Mouse (Mus musculus): ENCODE results near the gene Cox6b2. TPM values are rescaled to one million over a fixed set of nuclear protein-coding genes. Genes with fewer than 3 reads are reported as not detected.

The Cox6b2 gene
- 80.4 and 84.3 TPM in 2 replicates for polyA plus RNA-seq (2012; rRNA removed)

GRCm38 (mm10) chr7:4752821-4753570 is at the start of gene Cox6b2:
Gene Cox6b2 (minus strand): TSS chr7:4753094.

DNA sequence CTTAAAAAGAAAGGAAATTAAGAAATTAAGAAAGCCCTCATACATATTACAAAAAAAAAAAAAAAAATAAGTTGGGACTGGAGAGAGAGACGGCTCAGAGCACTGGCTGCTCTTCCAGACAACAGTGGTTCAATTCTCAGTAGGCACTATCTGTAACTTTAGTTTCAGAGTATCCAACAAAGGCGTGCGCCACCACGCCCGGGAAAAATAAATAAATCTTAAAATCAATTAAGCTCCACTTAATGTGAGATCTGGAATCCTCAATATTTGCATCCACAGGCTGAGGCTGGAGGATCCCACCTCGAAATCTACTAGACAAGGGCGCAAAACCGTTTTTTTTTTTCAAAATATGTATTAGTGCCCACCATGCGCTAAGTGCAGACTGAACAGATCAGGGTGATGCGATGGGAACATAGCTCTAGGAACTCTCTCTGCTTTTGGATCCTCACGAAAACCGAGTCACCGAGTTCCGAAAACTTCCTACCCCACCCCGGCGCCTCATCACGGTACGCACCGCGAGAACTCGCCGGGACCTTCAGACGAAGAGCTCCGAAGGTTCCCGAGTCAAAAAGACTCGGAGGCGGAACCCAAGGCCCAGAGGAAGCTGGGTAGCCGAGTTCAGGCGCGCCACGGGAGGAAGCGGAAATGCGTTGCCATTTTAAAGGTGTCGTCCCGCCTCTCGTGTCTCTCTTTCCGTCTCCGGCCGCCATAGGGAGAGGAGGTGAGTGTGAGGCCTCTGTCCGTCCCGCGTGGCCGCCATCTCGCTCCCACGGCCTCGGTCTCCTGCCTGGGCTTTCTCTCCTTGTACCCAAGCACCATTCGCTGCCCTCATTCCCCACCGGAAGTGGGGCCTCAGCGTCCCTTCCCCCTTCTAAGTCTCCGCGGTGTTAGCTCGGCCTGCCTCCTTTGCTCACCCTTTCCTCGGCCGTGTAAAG is 39.7 kb upstream of the Cox6b2 start, which contains the start of gene Rpl28:
Gene Rpl28, plus strand, starts transcription at position 597 of the 935 bp plus-strand sequence.

GRCm38 (mm10) chr7:4789436-4789935 is 36.6 kb upstream of the Cox6b2 start, which contains the start of gene Tmem238:
Gene Tmem238 (minus strand): TSS chr7:4789656.

DNA sequence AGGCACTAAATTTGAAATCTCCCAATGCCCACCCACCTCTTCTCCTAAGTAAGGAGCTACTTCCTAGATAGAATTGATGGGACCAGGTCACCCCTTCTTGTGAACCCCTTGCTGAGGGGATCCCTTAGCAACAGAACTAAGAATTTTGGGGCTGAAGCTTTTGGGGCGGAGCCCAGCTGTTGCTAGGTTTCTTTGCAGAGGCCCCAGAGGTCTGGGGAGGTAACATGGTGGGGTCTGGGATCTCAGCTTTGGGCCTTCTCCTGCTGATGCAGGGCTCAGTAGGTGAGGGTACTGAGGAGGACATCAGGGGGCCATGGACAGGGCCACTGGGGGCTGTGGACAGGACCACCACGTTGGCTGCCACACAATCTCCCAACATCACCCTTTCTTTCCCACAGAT is 29.9 kb upstream of the Cox6b2 start, which contains the start of the genes Il11 and Tmem190:
Gene Il11, minus strand, starts transcription at position 101 of the 400 bp plus-strand sequence.
Gene Tmem190, plus strand, starts transcription at position 179 of the 400 bp plus-strand sequence.

DNA sequence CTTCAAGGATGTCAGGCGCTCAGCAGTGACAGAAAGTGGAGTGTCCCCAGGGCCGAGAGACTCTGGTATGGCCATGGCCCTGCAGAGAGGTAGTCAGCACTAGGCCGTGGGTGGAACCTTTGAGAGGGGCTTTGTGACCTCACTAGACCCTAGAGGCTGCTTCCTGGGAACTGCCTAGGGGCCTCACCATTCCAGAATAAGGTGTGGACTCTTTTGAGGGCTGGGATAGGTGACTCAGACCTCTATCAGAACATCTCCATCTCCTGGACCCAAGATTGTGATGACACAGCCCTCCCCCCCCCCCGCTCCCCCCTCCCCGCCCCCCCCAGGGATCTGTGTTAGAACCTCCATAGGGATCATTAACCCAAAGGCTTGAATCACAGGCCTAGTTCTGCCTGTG is 18.3 kb upstream of the Cox6b2 start, which contains the start of gene Fam71e2:
Gene Fam71e2, minus strand, starts transcription at position 101 of the 400 bp plus-strand sequence.

DNA sequence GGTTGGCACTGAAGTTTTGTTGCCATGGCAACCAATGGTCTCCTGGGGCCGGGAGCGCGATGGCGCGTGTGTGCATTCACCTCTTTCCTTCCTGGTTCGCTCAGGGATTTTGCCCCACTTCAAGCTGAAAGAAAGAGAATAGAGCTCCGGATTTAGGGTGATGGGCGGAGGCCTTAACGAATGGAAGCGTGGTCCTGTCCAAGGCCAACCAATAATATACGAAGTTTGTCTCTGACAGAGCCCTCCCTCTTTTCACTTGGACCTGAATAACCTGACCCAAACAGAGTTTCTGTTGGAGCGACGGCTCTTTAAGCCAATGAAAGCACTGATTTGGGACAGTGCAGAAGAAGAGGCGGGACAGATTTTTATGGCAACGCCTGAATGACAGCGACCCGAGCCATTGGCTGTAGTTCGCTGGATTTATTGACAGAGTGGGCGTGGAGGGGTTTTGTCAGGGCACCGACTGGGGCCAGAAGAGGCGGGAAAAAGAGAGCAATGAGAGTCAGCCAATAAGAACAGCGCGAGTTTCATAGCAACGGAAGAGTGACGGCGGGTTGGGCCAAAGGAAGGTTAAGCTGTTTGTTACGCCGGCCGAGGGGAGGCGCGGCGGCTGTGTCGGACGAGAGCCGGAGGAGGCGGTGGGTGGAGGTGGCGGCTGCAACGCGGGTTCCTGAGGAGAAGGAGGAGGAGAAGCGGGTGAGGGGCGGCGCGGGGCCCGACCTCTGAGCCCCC is 13.2 kb downstream of the Cox6b2 start, which contains the start of gene Kmt5c:
Gene Kmt5c, plus strand, starts transcription at position 572 of the 732 bp plus-strand sequence.

DNA sequence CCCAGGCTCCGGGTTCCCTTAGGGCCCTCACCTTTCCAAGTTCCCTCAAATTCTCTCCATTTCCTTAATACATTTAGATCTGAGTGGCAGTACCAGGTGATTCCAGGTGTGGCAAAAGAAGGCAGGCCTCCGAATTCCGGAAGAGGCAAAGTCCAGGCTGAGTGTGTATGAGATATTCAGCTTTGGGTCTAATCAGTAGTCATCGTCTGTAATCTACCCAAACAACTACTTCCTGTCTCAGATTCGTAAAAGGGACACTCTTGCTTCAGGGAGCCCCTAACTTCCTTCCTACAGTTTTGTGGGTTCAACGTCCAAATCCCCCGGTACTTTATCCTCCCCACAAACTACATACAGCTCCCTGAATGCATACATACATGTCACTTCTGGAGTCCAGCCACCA is 27.7 kb downstream of the Cox6b2 start, which contains the start of gene Tmem150b:
Gene Tmem150b, minus strand, starts transcription at position 81 of the 400 bp plus-strand sequence.

Other genes with a start within 250 kb of the Cox6b2 start
- 3.9 and 5.7 TPM in 2 replicates for gene Tnnt1, start 236.7 kb downstream of the Cox6b2 start, polyA plus RNA-seq (2012; rRNA removed)
- gene Tnni3, start 228.9 kb downstream of the Cox6b2 start, polyA plus RNA-seq (2012; rRNA removed): 0.34 and 0.41 TPM in 2 replicates
- 0.40 and 0.44 TPM in 2 replicates for gene Dnaaf3, start 220.6 kb downstream of the Cox6b2 start, polyA plus RNA-seq (2012; rRNA removed)
- 0.25 and 0.27 TPM in 2 replicates for gene Syt5, start 205.6 kb downstream of the Cox6b2 start, polyA plus RNA-seq (2012; rRNA removed)
- 0.01 and 0.04 TPM in 2 replicates for gene Ptprh, start 149.1 kb downstream of the Cox6b2 start, polyA plus RNA-seq (2012; rRNA removed)
- gene Tmem86b, start 121.7 kb downstream of the Cox6b2 start, polyA plus RNA-seq (2012; rRNA removed): 36.5 and 38.2 TPM in 2 replicates
- 28.8 and 34.0 TPM in 2 replicates for gene Ppp6r1, start 94.1 kb downstream of the Cox6b2 start, polyA plus RNA-seq (2012; rRNA removed)
- 20.4 and 21.6 TPM in 2 replicates for gene Hspbp1, start 68.0 kb downstream of the Cox6b2 start, polyA plus RNA-seq (2012; rRNA removed)
- 0.31 and 0.32 TPM in 2 replicates for gene Brsk1, start 62.5 kb downstream of the Cox6b2 start, polyA plus RNA-seq (2012; rRNA removed)
- 0.74 and 0.80 TPM in 2 replicates for gene Tmem150b, start 27.8 kb downstream of the Cox6b2 start, polyA plus RNA-seq (2012; rRNA removed)
- gene Kmt5c, start 13.0 kb downstream of the Cox6b2 start, polyA plus RNA-seq (2012; rRNA removed): 53.8 and 67.2 TPM in 2 replicates
- 0.01 TPM in 1 of 2 replicates, not detected in the other for gene Fam71e2, start 18.2 kb upstream of the Cox6b2 start, polyA plus RNA-seq (2012; rRNA removed)
- gene Il11, start 29.8 kb upstream of the Cox6b2 start, polyA plus RNA-seq (2012; rRNA removed): 0.02 and 0.13 TPM in 2 replicates
- not detected in 2 replicates for gene Tmem190, start 29.8 kb upstream of the Cox6b2 start, polyA plus RNA-seq (2012; rRNA removed)
- 11.3 and 11.9 TPM in 2 replicates for gene Tmem238, start 36.6 kb upstream of the Cox6b2 start, polyA plus RNA-seq (2012; rRNA removed)
- gene Rpl28, start 39.8 kb upstream of the Cox6b2 start, polyA plus RNA-seq (2012; rRNA removed): 244 and 284 TPM in 2 replicates
- 252 and 281 TPM in 2 replicates for gene Ube2s, start 59.5 kb upstream of the Cox6b2 start, polyA plus RNA-seq (2012; rRNA removed)
- 0.08 and 0.18 TPM in 2 replicates for gene Shisa7, start 91.6 kb upstream of the Cox6b2 start, polyA plus RNA-seq (2012; rRNA removed)
- gene Isoc2b, start 117.2 kb upstream of the Cox6b2 start, polyA plus RNA-seq (2012; rRNA removed): 5.7 and 6.4 TPM in 2 replicates
- 29.3 and 33.2 TPM in 2 replicates for gene Isoc2a, start 124.1 kb upstream of the Cox6b2 start, polyA plus RNA-seq (2012; rRNA removed)
- gene Gm36210, start 153.4 kb upstream of the Cox6b2 start, polyA plus RNA-seq (2012; rRNA removed): 0.03 and 0.05 TPM in 2 replicates
- gene Zfp628, start 162.1 kb upstream of the Cox6b2 start, polyA plus RNA-seq (2012; rRNA removed): 2.1 and 2.5 TPM in 2 replicates
- 0.61 and 0.77 TPM in 2 replicates for gene Nat14, start 168.9 kb upstream of the Cox6b2 start, polyA plus RNA-seq (2012; rRNA removed)
- 0.25 and 0.30 TPM in 2 replicates for gene Ssc5d, start 172.7 kb upstream of the Cox6b2 start, polyA plus RNA-seq (2012; rRNA removed)
- 0.06 TPM in 1 of 2 replicates, not detected in the other for gene Sbk2, start 211.3 kb upstream of the Cox6b2 start, polyA plus RNA-seq (2012; rRNA removed)
- gene Sbk3, start 218.1 kb upstream of the Cox6b2 start, polyA plus RNA-seq (2012; rRNA removed): 0.01 TPM in 2 replicates
- gene Zfp579, start 243.1 kb upstream of the Cox6b2 start, polyA plus RNA-seq (2012; rRNA removed): 8.2 and 11.4 TPM in 2 replicates